In genomic region chr9:32562409-32562808, GRCm38 (mm10) we compare ENCODE assay signal across 8 mouse cellular contexts. TPM values are rescaled to one million over a fixed set of nuclear protein-coding genes. Genes with fewer than 3 reads are reported as not detected.
A peak's percentile ranks its signal among the peaks of the same experiment; 100 is the strongest.
DNase-seq lines count a peak whose midpoint lies in the region; ATAC-seq and TF ChIP-seq lines count a peak whose summit lies in the region.

No protein-coding gene starts in this region.

- 64% methylated on average over 9 of the region's 9 CpGs for WGBS in forebrain, postnatal 0 days
- WGBS in forebrain, embryonic 13.5 days = 70% methylated on average over 9 of the region's 9 CpGs
- WGBS in lung, embryonic 15.5 days = 17% methylated on average over 9 of the region's 9 CpGs
- 68% methylated on average over 9 of the region's 9 CpGs for WGBS in forebrain, embryonic 16.5 days

- H3K9ac ChIP-seq in forebrain, postnatal 0 days = no peak overlapping the region
- no peak overlapping the region for H3K9ac ChIP-seq in forebrain, embryonic 13.5 days
- no peak overlapping the region for H3K9ac ChIP-seq in lung, embryonic 15.5 days
- no peak overlapping the region for H3K9ac ChIP-seq in forebrain, embryonic 16.5 days (replicated peaks; ENCODE audit: low read depth, low read length)

- no peak overlapping the region for H3K4me3 ChIP-seq in forebrain, postnatal 0 days (ENCODE audit: low read depth, low read length)
- no peak overlapping the region for H3K4me3 ChIP-seq in forebrain, embryonic 13.5 days
- no peak overlapping the region for H3K4me3 ChIP-seq in lung, embryonic 15.5 days
- no peak overlapping the region for H3K4me3 ChIP-seq in forebrain, embryonic 16.5 days (replicated peaks; ENCODE audit: low read length)

- no peaks in the 10 kb centered on the region for H3K4me1 ChIP-seq in forebrain, postnatal 0 days (ENCODE audit: insufficient read depth)
- no peaks in the 10 kb centered on the region for H3K4me1 ChIP-seq in forebrain, embryonic 13.5 days
- H3K4me1 ChIP-seq in lung, embryonic 15.5 days = peaks cover 57% of the 10 kb centered on the region
- no peaks in the 10 kb centered on the region for H3K4me1 ChIP-seq in forebrain, embryonic 16.5 days (replicated peaks; ENCODE audit: control insufficient read depth, insufficient read depth, low read length)

- no peak overlapping the region for H3K4me2 ChIP-seq in forebrain, postnatal 0 days (ENCODE audit: low read depth)
- H3K4me2 ChIP-seq in forebrain, embryonic 13.5 days = no peak overlapping the region
- peak overlapping the region; percentile 39 for H3K4me2 ChIP-seq in lung, embryonic 15.5 days
- no peak overlapping the region for H3K4me2 ChIP-seq in forebrain, embryonic 16.5 days (ENCODE audit: low read length)

- ATAC-seq in forebrain, postnatal 0 days = no peak
- ATAC-seq in forebrain, embryonic 13.5 days = no peak
- peak; percentile 78 to 80 for ATAC-seq in hematopoietic stem cell, adult 5-6 weeks (replicated peaks in 1 of 2; ENCODE audit: insufficient read depth in 1 of 2, low FRiP score in 2 of 2, low TSS enrichment in 1 of 2, low read depth in 1 of 2, poor library complexity in 2 of 2, severe bottlenecking in 2 of 2)
- ATAC-seq in lung, embryonic 15.5 days (ENCODE audit: borderline replicate concordance, extremely low read depth, low FRiP score, low TSS enrichment) = peak; percentile 80
- ATAC-seq in forebrain, embryonic 16.5 days = no peak

- no peaks in the 10 kb centered on the region for H3K9me3 ChIP-seq in forebrain, postnatal 0 days (ENCODE audit: low read length)
- H3K9me3 ChIP-seq in forebrain, embryonic 13.5 days (replicated peaks) = no peaks in the 10 kb centered on the region
- H3K9me3 ChIP-seq in lung, embryonic 15.5 days = no peaks in the 10 kb centered on the region
- H3K9me3 ChIP-seq in forebrain, embryonic 16.5 days (ENCODE audit: control insufficient read depth, low read length) = no peaks in the 10 kb centered on the region

- no peak for DNase-seq in forebrain, postnatal 0 days
- DNase-seq in B cell, adult 2 months = peak; percentile 64 to 72
- DNase-seq in urinary bladder, postnatal 25 days (ENCODE audit: low spot score) = no peak
- no peak for DNase-seq in cerebellum, adult 18-20 months

- peak; percentile 36; the same call in 1 of the 2 replicates for TF ChIP-seq CTCF in forebrain, postnatal 0 days (IDR thresholded peaks at IDR 0.05; ENCODE audit: low read depth)

- H3K27me3 ChIP-seq in forebrain, postnatal 0 days (ENCODE audit: insufficient read depth, low read length) = no peaks in the 10 kb centered on the region
- H3K27me3 ChIP-seq in forebrain, embryonic 13.5 days = peaks cover 9% of the 10 kb centered on the region
- no peaks in the 10 kb centered on the region for H3K27me3 ChIP-seq in lung, embryonic 15.5 days
- H3K27me3 ChIP-seq in forebrain, embryonic 16.5 days (replicated peaks; ENCODE audit: control insufficient read depth, insufficient read depth, low read length) = no peaks in the 10 kb centered on the region

- H3K27ac ChIP-seq in forebrain, postnatal 0 days (ENCODE audit: low read depth, low read length) = no peak overlapping the region
- no peak overlapping the region for H3K27ac ChIP-seq in forebrain, embryonic 13.5 days
- peak overlapping the region; percentile 52 for H3K27ac ChIP-seq in lung, embryonic 15.5 days
- H3K27ac ChIP-seq in forebrain, embryonic 16.5 days (ENCODE audit: low read length) = no peak overlapping the region

- no peaks in the 10 kb centered on the region for H3K36me3 ChIP-seq in forebrain, postnatal 0 days (ENCODE audit: insufficient read depth)
- no peaks in the 10 kb centered on the region for H3K36me3 ChIP-seq in forebrain, embryonic 13.5 days (ENCODE audit: poor library complexity, severe bottlenecking)
- no peaks in the 10 kb centered on the region for H3K36me3 ChIP-seq in lung, embryonic 15.5 days
- H3K36me3 ChIP-seq in forebrain, embryonic 16.5 days (ENCODE audit: control insufficient read depth, insufficient read depth) = no peaks in the 10 kb centered on the region

RNA-seq across cellular contexts. Expression of gene Fli1, which starts 19.7 kb away (rescaled TPM):
- 6.2 and 7.0 TPM in 2 replicates for total RNA-seq in forebrain, postnatal 0 days (2014; rRNA removed)
- 5.7 and 6.8 TPM in 2 replicates for polyA plus RNA-seq in forebrain, postnatal 0 days (2015; fragmentation: Nextera tagmentation; extraction: Ambion mirVana)
- polyA plus RNA-seq in forebrain, embryonic 13.5 days (2015; fragmentation: Nextera tagmentation; extraction: Ambion mirVana) = 7.0 TPM in 2 replicates
- 112 and 123 TPM in 2 replicates for total RNA-seq in hematopoietic stem cell, adult 5-6 weeks (2017)
- 34.4 and 35.2 TPM in 2 replicates for polyA plus RNA-seq in lung, embryonic 15.5 days (2015; fragmentation: Nextera tagmentation; extraction: Ambion mirVana)
- polyA plus RNA-seq in forebrain, embryonic 16.5 days (2015; fragmentation: Nextera tagmentation; extraction: Ambion mirVana) = 7.3 and 7.8 TPM in 2 replicates

Comparison
In these comparisons a context has a peak if more than half of its experiments do, and no peak if none do; other contexts are left out.
1. ATAC-seq: peak in hematopoietic stem cell, adult 5-6 weeks (2 of 2) and lung, embryonic 15.5 days (single experiment); none in forebrain, postnatal 0 days (single experiment), forebrain, embryonic 13.5 days (single experiment) and forebrain, embryonic 16.5 days (single experiment).
2. DNase-seq: peak in B cell, adult 2 months (2 of 2); none in forebrain, postnatal 0 days (single experiment), urinary bladder, postnatal 25 days (single experiment) and cerebellum, adult 18-20 months (0 of 2).